Mouse (Mus musculus): ENCODE data around the gene Xylb. TPM values are rescaled to one million over a fixed set of nuclear protein-coding genes. Genes with fewer than 3 reads are reported as not detected.
"Not testable (repeated sequence)": the region's sequence is repeated elsewhere in the genome, so short reads cannot be mapped to it uniquely, and the experiment has no call there.

Gene Xylb
- polyA plus RNA-seq, 1 experiment from 2014 or later = 26.9 TPM

DNA sequence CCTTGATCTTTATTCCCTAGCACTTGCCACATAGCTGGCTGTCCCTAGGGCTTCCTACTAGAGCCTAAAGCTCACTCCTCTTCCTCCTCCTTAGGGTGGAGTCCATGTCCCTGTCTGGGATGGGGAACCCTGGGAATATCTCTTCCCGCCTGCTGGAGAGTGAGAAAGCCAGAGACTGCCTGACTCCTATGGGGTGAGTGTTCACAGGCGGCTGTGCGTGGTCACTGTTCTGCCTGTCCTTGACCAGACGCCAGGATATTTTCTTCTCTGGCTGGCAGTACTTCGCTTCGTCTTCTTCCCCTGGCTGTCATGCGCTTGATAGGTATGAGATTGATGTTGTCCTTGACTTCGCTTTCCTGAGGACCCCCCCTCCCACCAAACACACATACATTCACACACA, 10.8 kb upstream of the Xylb start:
- Histone ChIP-seq H3K36me3 (peaks cover 70% of the 10 kb centered on the region), H3K27ac (no peak overlapping the region), H3K4me3 (replicated peaks) (no peak overlapping the region), H3K9ac (no peak overlapping the region), H3K27me3 (no peaks in the 10 kb centered on the region), H3K9me3 (replicated peaks) (no peaks in the 10 kb centered on the region), H3K4me1 (peaks cover 25% of the 10 kb centered on the region), H3K4me2 (no peak overlapping the region)
- WGBS = 90% methylated on average over 8 of the region's 8 CpGs
- no peak for ATAC-seq (replicated peaks; ENCODE audit: low FRiP score)

GRCm38 (mm10) chr9:119350531-119350930, 6.7 kb upstream of the Xylb start:
- H3K4me1 ChIP-seq = peaks cover 15% of the 10 kb centered on the region
- no peak overlapping the region for H3K4me3 ChIP-seq (replicated peaks)
- H3K4me2 ChIP-seq = no peak overlapping the region
- WGBS = 40% methylated on average over 3 of the region's 3 CpGs
- no peak; the same call in 1 of the 2 replicates for ATAC-seq (replicated peaks; ENCODE audit: low FRiP score)
- peak overlapping the region; percentile 75 for H3K27ac ChIP-seq
- peaks cover 53% of the 10 kb centered on the region for H3K36me3 ChIP-seq
- H3K9ac ChIP-seq = no peak overlapping the region
- no peaks in the 10 kb centered on the region for H3K27me3 ChIP-seq
- no peaks in the 10 kb centered on the region for H3K9me3 ChIP-seq (replicated peaks)

DNA sequence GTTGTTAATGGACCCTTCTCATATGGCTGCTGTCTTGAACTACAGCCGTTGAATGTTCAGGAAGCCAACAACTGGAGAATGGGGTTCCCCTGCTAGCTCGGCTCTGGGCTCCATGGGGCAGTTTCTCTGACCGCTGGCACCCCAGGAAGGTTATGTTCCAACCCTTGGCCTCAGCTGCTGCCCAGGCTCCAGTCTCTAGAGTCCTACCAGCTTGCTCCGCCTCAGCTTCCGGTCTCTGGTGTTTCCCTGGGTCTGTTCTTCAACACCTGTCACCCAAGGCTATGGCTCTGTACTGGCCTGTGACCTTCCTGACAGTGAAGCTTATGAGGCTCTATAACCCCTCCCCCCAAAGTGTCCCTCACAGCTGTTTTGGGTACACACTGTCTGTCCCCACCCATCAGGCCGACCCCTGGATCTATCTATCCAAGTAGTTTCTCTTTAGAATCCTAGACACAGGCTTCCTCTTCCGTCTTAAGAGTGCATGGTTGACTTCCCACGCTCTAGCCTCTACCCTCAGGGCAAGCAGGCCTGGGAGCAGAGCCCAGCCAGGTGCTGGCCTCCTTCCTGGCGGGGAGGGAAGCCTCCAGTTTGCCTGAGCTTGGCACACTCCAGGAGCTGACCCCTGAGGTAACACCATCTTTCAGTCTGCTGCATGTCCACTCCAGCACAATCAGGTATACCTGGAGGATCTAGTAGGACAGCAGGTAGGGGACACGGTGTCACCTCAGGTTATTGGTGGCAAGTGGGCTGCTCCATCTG, 6.1 kb upstream of the Xylb start:
- Histone ChIP-seq H3K4me2 (no peak overlapping the region), H3K9me3 (replicated peaks) (no peaks in the 10 kb centered on the region), H3K27ac (peak overlapping the region; percentile 75), H3K36me3 (peaks cover 47% of the 10 kb centered on the region), H3K9ac (no peak overlapping the region), H3K27me3 (no peaks in the 10 kb centered on the region), H3K4me1 (peaks cover 18% of the 10 kb centered on the region), H3K4me3 (replicated peaks) (no peak overlapping the region)
- WGBS = 63% methylated on average over 10 of the region's 10 CpGs
- peak; percentile 38 for ATAC-seq (replicated peaks; ENCODE audit: low FRiP score)

GRCm38 (mm10) chr9:119352060-119352459, 5.1 kb upstream of the Xylb start:
- H3K27me3 ChIP-seq = no peaks in the 10 kb centered on the region
- no peak overlapping the region for H3K27ac ChIP-seq
- no peak overlapping the region for H3K4me2 ChIP-seq
- ATAC-seq (replicated peaks; ENCODE audit: low FRiP score) = peak; percentile 79
- peaks cover 20% of the 10 kb centered on the region for H3K4me1 ChIP-seq
- peaks cover 37% of the 10 kb centered on the region for H3K36me3 ChIP-seq
- no peak overlapping the region for H3K9ac ChIP-seq
- no peaks in the 10 kb centered on the region for H3K9me3 ChIP-seq (replicated peaks)
- 32% methylated on average over 4 of the region's 4 CpGs for WGBS
- no peak overlapping the region for H3K4me3 ChIP-seq (replicated peaks)

DNA sequence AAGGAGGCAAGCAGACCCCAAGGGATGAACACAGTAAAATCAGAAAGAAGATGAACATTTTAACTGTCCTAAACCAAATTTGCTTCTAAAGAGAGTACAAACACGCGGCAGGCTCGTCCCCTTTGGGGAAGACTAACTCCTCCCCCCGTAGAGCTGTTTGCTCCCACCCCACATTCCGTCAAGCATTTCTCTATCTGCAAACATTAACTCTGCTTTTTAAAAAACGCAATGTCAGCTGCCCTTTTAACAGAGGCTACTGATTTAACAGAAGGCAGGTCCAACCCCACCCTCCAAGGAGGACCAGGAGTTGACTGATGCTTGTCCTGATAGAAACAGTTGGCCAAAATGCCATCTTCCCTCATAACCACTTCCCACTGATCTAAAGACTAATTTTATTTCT, 3.3 kb upstream of the Xylb start:
- Histone ChIP-seq H3K9ac (no peak overlapping the region), H3K4me2 (no peak overlapping the region), H3K4me3 (replicated peaks) (no peak overlapping the region), H3K36me3 (peaks cover 21% of the 10 kb centered on the region), H3K27me3 (no peaks in the 10 kb centered on the region), H3K4me1 (peaks cover 26% of the 10 kb centered on the region), H3K27ac (no peak overlapping the region), H3K9me3 (replicated peaks) (no peaks in the 10 kb centered on the region)
- 74% methylated on average over 6 of the region's 6 CpGs for WGBS
- no peak for ATAC-seq (replicated peaks; ENCODE audit: low FRiP score)

GRCm38 (mm10) chr9:119355943-119356342, 1.2 kb upstream of the Xylb start:
- 59% methylated on average over 6 of the region's 6 CpGs for WGBS

GRCm38 (mm10) chr9:119358058-119358429, 863 bp downstream of the Xylb start:
- H3K27ac ChIP-seq = 0 out of 2 replicates have a peak overlapping the region, but pooled peaks have one; percentile 9
- peak overlapping the region; percentile 60 for H3K9ac ChIP-seq
- no peaks in the 10 kb centered on the region for H3K9me3 ChIP-seq (replicated peaks)
- peak overlapping the region; percentile 68 for H3K4me3 ChIP-seq (replicated peaks)
- H3K36me3 ChIP-seq = peaks cover 11% of the 10 kb centered on the region; the same call in 1 of the 2 replicates
- no peaks in the 10 kb centered on the region for H3K27me3 ChIP-seq
- WGBS = 39% methylated on average over 9 of the region's 9 CpGs
- H3K4me1 ChIP-seq = peaks cover 11% of the 10 kb centered on the region
- peak overlapping the region; percentile 90 for H3K4me2 ChIP-seq
- peak; percentile 16; the same call in 1 of the 2 replicates for ATAC-seq (replicated peaks; ENCODE audit: low FRiP score)

More at GRCm38 (mm10) chr9:119355943-119356342, 1.2 kb upstream of the Xylb start:
- Histone ChIP-seq H3K27me3 (no peaks in the 10 kb centered on the region), H3K4me2 (no peak overlapping the region), H3K9me3 (replicated peaks) (no peaks in the 10 kb centered on the region), H3K9ac (no peak overlapping the region), H3K4me1 (peaks cover 16% of the 10 kb centered on the region), H3K4me3 (replicated peaks) (no peak overlapping the region), H3K36me3 (peaks cover 10% of the 10 kb centered on the region), H3K27ac (no peak overlapping the region)
- no peak for ATAC-seq (replicated peaks; ENCODE audit: low FRiP score)

DNA sequence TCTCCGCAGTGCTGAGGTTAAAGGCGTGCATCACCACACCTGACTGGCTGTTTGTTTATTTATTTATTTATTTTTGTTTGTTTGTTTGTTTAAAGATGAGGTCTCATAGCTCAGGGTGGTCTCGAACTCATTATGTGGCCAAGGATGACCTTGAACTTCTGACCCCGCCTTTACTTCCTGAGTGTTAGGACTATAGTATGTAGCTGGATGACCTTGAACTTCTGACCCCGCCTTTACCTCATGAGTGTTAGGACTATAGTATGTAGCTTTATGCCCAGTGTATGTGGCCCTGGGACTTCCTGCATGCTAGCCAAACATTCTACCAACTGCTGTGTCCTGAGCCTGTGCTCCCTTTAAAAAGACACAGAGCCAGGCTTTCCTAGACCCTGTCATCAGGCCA, 4.2 kb downstream of the Xylb start:
- whole genome bisulfite sequencing = 86% methylated on average over 5 of the region's 5 CpGs
- Histone ChIP-seq H3K27ac (no peak overlapping the region), H3K27me3 (no peaks in the 10 kb centered on the region), H3K4me1 (peaks cover 14% of the 10 kb centered on the region; the same call in 1 of the 2 replicates), H3K4me2 (no peak overlapping the region), H3K9ac (no peak overlapping the region), H3K36me3 (peaks cover 11% of the 10 kb centered on the region; the same call in 1 of the 2 replicates), H3K9me3 (replicated peaks) (no peaks in the 10 kb centered on the region), H3K4me3 (replicated peaks) (no peak overlapping the region)
- ATAC-seq (replicated peaks; ENCODE audit: low FRiP score) = no peak

DNA sequence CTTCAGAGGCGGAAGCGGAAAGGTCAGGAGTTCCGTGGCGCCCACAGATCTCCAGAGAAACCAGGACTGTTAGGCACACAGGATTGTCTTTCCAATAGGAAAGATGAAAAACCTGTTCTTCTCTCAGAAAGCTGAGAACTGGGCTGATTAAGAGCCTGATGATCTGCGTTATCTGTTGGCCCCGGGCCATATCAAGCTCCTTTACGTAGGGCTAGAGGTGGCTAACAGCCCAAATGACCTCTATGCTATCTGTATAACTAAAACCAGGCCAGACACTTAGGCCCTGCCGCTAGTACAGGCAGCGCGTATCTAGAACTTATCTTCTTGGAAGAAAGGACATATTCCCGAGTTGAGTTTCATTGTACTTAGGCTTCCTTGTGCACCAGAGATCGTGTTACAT, 6.0 kb downstream of the Xylb start:
- H3K4me3 ChIP-seq (replicated peaks) = no peak overlapping the region
- WGBS = 75% methylated on average over 12 of the region's 12 CpGs
- no peak for ATAC-seq (replicated peaks; ENCODE audit: low FRiP score)
- H3K4me2 ChIP-seq = no peak overlapping the region
- H3K9ac ChIP-seq = no peak overlapping the region
- no peaks in the 10 kb centered on the region for H3K27me3 ChIP-seq
- no peak overlapping the region for H3K27ac ChIP-seq
- peaks cover 15% of the 10 kb centered on the region; the same call in 1 of the 2 replicates for H3K36me3 ChIP-seq
- peaks cover 10% of the 10 kb centered on the region; the same call in 1 of the 2 replicates for H3K4me1 ChIP-seq
- H3K9me3 ChIP-seq (replicated peaks) = no peaks in the 10 kb centered on the region

DNA sequence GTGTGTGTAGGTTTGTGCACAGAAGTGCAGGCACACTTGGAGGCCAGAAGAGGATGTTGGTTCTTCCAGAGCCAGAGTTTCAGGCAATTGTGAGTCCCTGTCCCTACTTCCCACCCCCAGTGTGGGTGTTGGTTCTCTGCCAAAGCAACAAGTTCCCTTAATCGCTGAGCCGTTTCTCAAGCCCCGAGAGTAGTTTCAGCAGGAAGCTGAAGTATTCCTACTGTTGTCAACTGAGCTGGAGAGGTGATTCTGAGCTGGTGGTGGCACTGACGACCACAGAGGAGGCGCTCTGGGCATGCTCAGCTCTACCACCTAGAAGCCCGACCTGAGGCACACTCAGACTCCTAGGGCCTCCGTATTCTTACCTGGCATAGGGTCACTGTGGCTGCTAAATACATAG, 8.1 kb downstream of the Xylb start, which contains the start of gene Slc22a14:
Gene Slc22a14 (minus strand): TSS at position 270 of the 400 bp plus-strand sequence.
- Histone ChIP-seq H3K27me3 (no peaks in the 10 kb centered on the region), H3K27ac (no peak within 1 kb of the TSS), H3K9me3 (replicated peaks) (no peaks in the 10 kb centered on the region), H3K4me2 (no peak within 1 kb of the TSS), H3K9ac (no peak within 1 kb of the TSS), H3K4me3 (replicated peaks) (no peak within 1 kb of the TSS), H3K4me1 (peaks cover 8% of the 10 kb centered on the region; the same call in 1 of the 2 replicates), H3K36me3 (peaks cover 21% of the 10 kb centered on the region; the same call in 1 of the 2 replicates)
- ATAC-seq (replicated peaks; ENCODE audit: low FRiP score) = no peak
- WGBS = 45% methylated on average over 7 of the region's 7 CpGs

DNA sequence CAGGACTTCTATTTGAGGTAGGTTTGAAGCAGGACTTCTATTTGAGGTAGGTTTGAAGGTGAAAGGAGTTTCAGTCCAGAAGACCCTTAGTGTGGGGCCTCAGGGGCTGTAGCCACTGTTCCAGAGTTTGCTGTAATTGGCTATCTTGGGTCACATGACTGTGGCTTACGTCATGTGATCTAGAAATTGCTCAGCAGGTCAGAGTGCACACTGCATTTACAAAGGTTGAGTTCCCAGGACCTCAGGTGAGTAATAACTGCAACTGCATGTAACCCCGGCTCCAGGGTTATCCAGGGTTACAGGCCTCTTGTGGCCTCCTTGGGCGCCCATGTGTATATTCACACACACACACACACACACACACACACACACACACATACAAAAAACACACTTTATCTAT, 11.2 kb downstream of the Xylb start:
- H3K36me3 ChIP-seq = 0 out of 2 replicates have a peak, but pooled peaks cover 10% of the 10 kb centered on the region
- ATAC-seq (replicated peaks; ENCODE audit: low FRiP score) = no peak
- no peak overlapping the region for H3K9ac ChIP-seq
- no peak overlapping the region for H3K27ac ChIP-seq
- no peak overlapping the region for H3K4me2 ChIP-seq
- H3K27me3 ChIP-seq = no peaks in the 10 kb centered on the region
- peaks cover 8% of the 10 kb centered on the region; the same call in 1 of the 2 replicates for H3K4me1 ChIP-seq
- WGBS = 83% methylated on average over 3 of the region's 3 CpGs
- no peak overlapping the region for H3K4me3 ChIP-seq (replicated peaks)
- no peaks in the 10 kb centered on the region for H3K9me3 ChIP-seq (replicated peaks)

DNA sequence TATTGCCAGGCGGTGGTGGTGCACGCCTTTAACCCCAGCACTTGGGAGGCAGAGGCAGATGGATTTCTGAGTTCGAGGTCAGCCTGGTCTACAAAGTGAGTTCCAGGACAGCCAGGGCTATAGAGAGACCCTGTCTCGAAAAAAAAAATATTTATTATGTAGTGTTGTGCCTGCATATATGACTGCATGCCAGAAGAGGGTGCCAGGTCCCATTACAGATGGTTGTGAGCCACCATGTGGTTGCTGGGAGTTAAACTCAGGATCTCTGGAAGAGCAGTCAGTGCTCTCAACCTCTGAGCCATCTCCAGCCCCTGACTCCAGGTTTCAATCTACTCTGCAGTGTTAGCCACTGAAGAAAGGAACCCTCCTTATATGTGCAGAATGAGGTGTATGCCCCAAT, 13.6 kb downstream of the Xylb start:
- not testable (repeated sequence) for H3K36me3 ChIP-seq; H3K4me2 ChIP-seq; H3K27ac ChIP-seq; H3K27me3 ChIP-seq; ATAC-seq (replicated peaks; ENCODE audit: low FRiP score); H3K4me1 ChIP-seq; H3K9ac ChIP-seq; H3K9me3 ChIP-seq (replicated peaks); H3K4me3 ChIP-seq (replicated peaks)
- WGBS = 86% methylated on average over 4 of the region's 4 CpGs
